In genomic region chr1:167393683-167394492, GRCm38 (mm10) we compare ENCODE assay signal across 8 mouse cellular contexts. TPM values are rescaled to one million over a fixed set of nuclear protein-coding genes. Genes with fewer than 3 reads are reported as not detected.
A peak's percentile ranks its signal among the peaks of the same experiment; 100 is the strongest.
DNase-seq lines count a peak whose midpoint lies in the region; ATAC-seq and TF ChIP-seq lines count a peak whose summit lies in the region.

Mgst3 (minus strand) TSS chr1:167393841.

- peak within 1 kb of the TSS; percentile 60 to 89 for H3K4me3 ChIP-seq in MEL (ENCODE audit: control insufficient read depth in 1 of 2, insufficient read depth in 1 of 2, low read depth in 2 of 2, low read length in 2 of 2)
- H3K4me3 ChIP-seq in cerebellum, adult 2 months (replicated peaks; ENCODE audit: insufficient read depth, low read depth, low read length): peak within 1 kb of the TSS; percentile 97
- H3K4me3 ChIP-seq in forebrain, postnatal 0 days (ENCODE audit: low read depth, low read length): peak within 1 kb of the TSS; percentile 69
- peak within 1 kb of the TSS; percentile 74 for H3K4me3 ChIP-seq in lung, embryonic 15.5 days

- H3K27ac ChIP-seq in MEL (ENCODE audit: control insufficient read depth, low read depth, low read length): peak within 1 kb of the TSS; percentile 85
- peak within 1 kb of the TSS; percentile 49 for H3K27ac ChIP-seq in cerebellum, adult 2 months (ENCODE audit: insufficient read depth, low read length)
- peak within 1 kb of the TSS; percentile 75 for H3K27ac ChIP-seq in forebrain, postnatal 0 days (ENCODE audit: low read depth, low read length)
- H3K27ac ChIP-seq in lung, embryonic 15.5 days: peak within 1 kb of the TSS; percentile 90

- peak; percentile 36 to 53 (median 41); a peak in 5 of 6 replicates for TF ChIP-seq CTCF in MEL (IDR thresholded peaks at IDR 0.05 in 2 of 3, conservative IDR thresholded peaks at IDR 0.05 in 1 of 3; ENCODE audit: control insufficient read depth in 1 of 3, insufficient read depth in 1 of 3, low read depth in 2 of 3, low read length in 3 of 3, poor library complexity in 1 of 3, severe bottlenecking in 1 of 3)
- peak; percentile 50; the same call in 1 of the 2 replicates for TF ChIP-seq CTCF in cerebellum, adult 2 months (IDR thresholded peaks at IDR 0.05; ENCODE audit: borderline replicate concordance, insufficient read depth, low read depth, low read length)
- peak; percentile 73 for TF ChIP-seq CTCF in forebrain, postnatal 0 days (IDR thresholded peaks at IDR 0.05; ENCODE audit: low read depth)

- peaks cover 0 to 6% of the 10 kb centered on the region in 2 experiments; a peak in 2 of 4 replicates for H3K36me3 ChIP-seq in MEL (ENCODE audit: control insufficient read depth in 1 of 2, insufficient read depth in 2 of 2, low read length in 2 of 2)
- no peaks in the 10 kb centered on the region for H3K36me3 ChIP-seq in forebrain, postnatal 0 days (ENCODE audit: insufficient read depth)
- no peaks in the 10 kb centered on the region for H3K36me3 ChIP-seq in lung, embryonic 15.5 days

- peak within 1 kb of the TSS; percentile 66 for H3K9ac ChIP-seq in MEL (ENCODE audit: control insufficient read depth, low read depth, low read length, poor library complexity, severe bottlenecking)
- H3K9ac ChIP-seq in forebrain, postnatal 0 days: peak within 1 kb of the TSS; percentile 56
- H3K9ac ChIP-seq in lung, embryonic 15.5 days: peak within 1 kb of the TSS; percentile 78

- DNase-seq in MEL (ENCODE audit: low read depth, low spot score): peak; percentile 97
- peak; percentile 95 to 98 for DNase-seq in cerebellum, adult 2 months
- DNase-seq in forebrain, postnatal 0 days: peak; percentile 98
- DNase-seq in heart, postnatal 4 days: peak; percentile 95
- DNase-seq in layer of hippocampus, adult 8-10 months (ENCODE audit: low spot score in 2 of 2): peak; percentile 89 to 95
- peak; percentile 88 for DNase-seq in ovary, adult 18-20 months (ENCODE audit: low spot score)
- DNase-seq in thymus, postnatal 0 days (ENCODE audit: low spot score): peak; percentile 97

- no peaks in the 10 kb centered on the region for H3K9me3 ChIP-seq in MEL (replicated peaks; ENCODE audit: insufficient read depth, low read length)
- H3K9me3 ChIP-seq in forebrain, postnatal 0 days (ENCODE audit: low read length): no peaks in the 10 kb centered on the region
- no peaks in the 10 kb centered on the region for H3K9me3 ChIP-seq in lung, embryonic 15.5 days

- ATAC-seq in forebrain, postnatal 0 days: peak; percentile 97
- peak; percentile 97 for ATAC-seq in lung, embryonic 15.5 days (ENCODE audit: borderline replicate concordance, extremely low read depth, low FRiP score, low TSS enrichment)

- H3K79me2 ChIP-seq in MEL (ENCODE audit: control insufficient read depth, insufficient read depth, low read length, poor library complexity): no peaks in the 10 kb centered on the region; the same call in 1 of the 2 replicates

- no peak for TF ChIP-seq EP300 in MEL (IDR thresholded peaks at IDR 0.05; ENCODE audit: low read depth in 1 of 2, low read length in 2 of 2)

- 1% methylated on average over 45 of the region's 45 CpGs for WGBS in cerebellum, adult 2 months
- WGBS in forebrain, postnatal 0 days: under 1% methylated on average over 45 of the region's 45 CpGs
- WGBS in lung, embryonic 15.5 days: under 1% methylated on average over 45 of the region's 45 CpGs

- TF ChIP-seq POLR2A in MEL (IDR thresholded peaks at IDR 0.05; ENCODE audit: control insufficient read depth in 1 of 2, insufficient read depth in 1 of 2, low read depth in 1 of 2, low read length in 2 of 2, poor library complexity in 1 of 2): peak; percentile 39 to 88; a peak in 2 of 4 replicates
- TF ChIP-seq POLR2A in cerebellum, adult 2 months (IDR thresholded peaks at IDR 0.05; ENCODE audit: borderline replicate concordance, insufficient read depth, low read length): peak; percentile 65

- H3K4me1 ChIP-seq in MEL (ENCODE audit: control insufficient read depth in 1 of 2, insufficient read depth in 2 of 2, low read length in 2 of 2): peaks cover 0 to 2% of the 10 kb centered on the region in 2 experiments; a peak in 2 of 4 replicates
- H3K4me1 ChIP-seq in cerebellum, adult 2 months (ENCODE audit: control insufficient read depth, insufficient read depth, low read length): peaks cover 8% of the 10 kb centered on the region; the same call in 1 of the 2 replicates
- no peaks in the 10 kb centered on the region for H3K4me1 ChIP-seq in forebrain, postnatal 0 days (ENCODE audit: insufficient read depth)
- H3K4me1 ChIP-seq in lung, embryonic 15.5 days: peaks cover 14% of the 10 kb centered on the region

- TF ChIP-seq RAD21 in MEL (IDR thresholded peaks at IDR 0.05; ENCODE audit: low read depth, low read length): peak; percentile 27

- peak within 1 kb of the TSS; percentile 90 for H3K4me2 ChIP-seq in forebrain, postnatal 0 days (ENCODE audit: low read depth)
- H3K4me2 ChIP-seq in lung, embryonic 15.5 days: peak within 1 kb of the TSS; percentile 93

- H3K27me3 ChIP-seq in MEL (ENCODE audit: control insufficient read depth in 1 of 2, insufficient read depth in 2 of 2, low read length in 2 of 2): peaks cover 0 to 5% of the 10 kb centered on the region in 2 experiments; a peak in 3 of 4 replicates
- no peaks in the 10 kb centered on the region for H3K27me3 ChIP-seq in cerebellum, adult 2 months (ENCODE audit: control insufficient read depth, insufficient read depth, low read length)
- H3K27me3 ChIP-seq in forebrain, postnatal 0 days (ENCODE audit: insufficient read depth, low read length): no peaks in the 10 kb centered on the region
- H3K27me3 ChIP-seq in lung, embryonic 15.5 days: peaks cover 2% of the 10 kb centered on the region; the same call in 1 of the 2 replicates

TF ChIP-seq in MEL, 35 proteins besides CTCF, POLR2A, EP300 and RAD21 (continues in another document):
- TF ChIP-seq POLR2AphosphoS2 (IDR thresholded peaks at IDR 0.05; ENCODE audit: low read length): peak; percentile 61; the same call in 1 of the 2 replicates
- no peak for TF ChIP-seq MEF2A (IDR thresholded peaks at IDR 0.05; ENCODE audit: extremely low read depth, insufficient replicate concordance, low read depth, low read length, poor library complexity, severe bottlenecking)
- no peak for TF ChIP-seq ETS1 (IDR thresholded peaks at IDR 0.05; ENCODE audit: low read depth, low read length)
- TF ChIP-seq ZC3H11A (IDR thresholded peaks at IDR 0.05; ENCODE audit: low read depth, low read length): no peak
- peak; percentile 86 for TF ChIP-seq NELFE (IDR thresholded peaks at IDR 0.05; ENCODE audit: low read depth, low read length)
- peak; percentile 90 for TF ChIP-seq SIN3A (IDR thresholded peaks at IDR 0.05; ENCODE audit: low read length)
- TF ChIP-seq ZKSCAN1 (IDR thresholded peaks at IDR 0.05; ENCODE audit: low read depth, low read length): no peak
- TF ChIP-seq TBP (IDR thresholded peaks at IDR 0.05; ENCODE audit: low read depth, low read length): peak; percentile 58; the same call in 1 of the 2 replicates
- no peak for TF ChIP-seq RCOR1 (IDR thresholded peaks at IDR 0.05; ENCODE audit: low read depth, low read length)
- no peak for TF ChIP-seq POLR2AphosphoS5 (IDR thresholded peaks at IDR 0.05; ENCODE audit: borderline replicate concordance, low read depth, low read length)
- TF ChIP-seq BHLHE40 (IDR thresholded peaks at IDR 0.05; ENCODE audit: borderline replicate concordance, low read depth, low read length): 0 out of 2 replicates have a peak, but pooled peaks have one; percentile 31
- no peak for TF ChIP-seq CHD1 (IDR thresholded peaks at IDR 0.05; ENCODE audit: low read depth, low read length)
- peak; percentile 60 for TF ChIP-seq SMC3 (IDR thresholded peaks at IDR 0.05; ENCODE audit: low read depth, low read length)
- TF ChIP-seq USF2 (IDR thresholded peaks at IDR 0.05; ENCODE audit: borderline replicate concordance in 1 of 2, insufficient read depth in 1 of 2, low read depth in 1 of 2, low read length in 2 of 2): no peak
- no peak for TF ChIP-seq CHD2 (IDR thresholded peaks at IDR 0.05; ENCODE audit: low read length)
- peak; percentile 89 for TF ChIP-seq HCFC1 (IDR thresholded peaks at IDR 0.05; ENCODE audit: low read depth, low read length)
- TF ChIP-seq TCF12 (IDR thresholded peaks at IDR 0.05; ENCODE audit: low read depth, low read length): peak; percentile 64
- TF ChIP-seq E2F4 (IDR thresholded peaks at IDR 0.05; ENCODE audit: borderline replicate concordance, low read depth, low read length): 0 out of 2 replicates have a peak, but pooled peaks have one; percentile 66
- peak; percentile 80 for TF ChIP-seq MXI1 (IDR thresholded peaks at IDR 0.05; ENCODE audit: low read depth, low read length)
- peak; percentile 70 for TF ChIP-seq KAT2A (conservative IDR thresholded peaks at IDR 0.05; ENCODE audit: low read depth, low read length)
- no peak for TF ChIP-seq MYB (IDR thresholded peaks at IDR 0.05; ENCODE audit: low read depth, low read length)
- no peak for TF ChIP-seq TAL1 (IDR thresholded peaks at IDR 0.05; ENCODE audit: low read length)
- no peak for TF ChIP-seq JUND (IDR thresholded peaks at IDR 0.05; ENCODE audit: low read depth, low read length)
- TF ChIP-seq MAFK (IDR thresholded peaks at IDR 0.05; ENCODE audit: borderline replicate concordance, low read depth, low read length): no peak
- TF ChIP-seq ZMIZ1 (IDR thresholded peaks at IDR 0.05; ENCODE audit: low read depth, low read length): no peak; the same call in 1 of the 2 replicates
- TF ChIP-seq NRF1 (IDR thresholded peaks at IDR 0.05; ENCODE audit: insufficient read depth, low read depth, low read length, poor library complexity, severe bottlenecking): peak; percentile 83
- TF ChIP-seq MAX (IDR thresholded peaks at IDR 0.05; ENCODE audit: low read length): peak; percentile 63; the same call in 1 of the 2 replicates
- TF ChIP-seq GATA1 (IDR thresholded peaks at IDR 0.05; ENCODE audit: low read depth, low read length): no peak
- peak; percentile 89; the same call in 1 of the 2 replicates for TF ChIP-seq MAZ (IDR thresholded peaks at IDR 0.05; ENCODE audit: low read depth, low read length)

RNA-seq across cellular contexts. Expression of gene Mgst3, which starts in this region (rescaled TPM):
- total RNA-seq in MEL (2012; rRNA removed): 16.5 and 17.0 TPM in 2 replicates
- 10 to 100 TPM in 1 of 2 experiments, not detected in 1; 33.2 TPM for polyA plus RNA-seq in MEL (2012; ENCODE audit: insufficient read depth in 1 of 2, insufficient read length in 2 of 2, low read depth in 1 of 2, low replicate concordance in 2 of 2, missing spikeins in 1 of 2)
- polyA plus RNA-seq in cerebellum, adult 2 months (2012; rRNA removed): 272 and 279 TPM in 2 replicates
- 192 and 268 TPM in 2 replicates for total RNA-seq in forebrain, postnatal 0 days (2014; rRNA removed)
- polyA plus RNA-seq in forebrain, postnatal 0 days (2015; fragmentation: Nextera tagmentation; extraction: Ambion mirVana): 243 and 282 TPM in 2 replicates
- 100 to 1,000 TPM; 142 to 157 TPM for total RNA-seq in heart, postnatal 4 days (2021)
- 10 to 100 TPM; 67.6 to 74.1 (median 67.9) TPM for total RNA-seq in layer of hippocampus, adult 8-10 months (2022)
- polyA plus RNA-seq in lung, embryonic 15.5 days (2015; fragmentation: Nextera tagmentation; extraction: Ambion mirVana): 44.2 and 48.1 TPM in 2 replicates
- polyA plus RNA-seq in thymus, postnatal 0 days (2015; fragmentation: Nextera tagmentation; extraction: Ambion mirVana): 36.5 and 40.7 TPM in 2 replicates

Comparison
In these comparisons a context has a peak if more than half of its experiments do, and no peak if none do; other contexts are left out.
1. Peak in every context shown above with its lines: DNase-seq, ATAC-seq, H3K4me3 ChIP-seq and H3K27ac ChIP-seq.